10 mouse cellular contexts compared by ENCODE assay signal in genomic region chr15:57408498-57408897, GRCm38 (mm10).
A peak's percentile ranks its signal among the peaks of the same experiment; 100 is the strongest.
DNase-seq lines count a peak whose midpoint lies in the region; ATAC-seq lines count a peak whose summit lies in the region.
"Had no signal": no experiment of that assay in that cellular context is flagged by ENCODE, and none has a peak within 500 bp of the region (broad histone marks: within the 10 kb centered on the region; RNA-seq: fewer than 3 reads in every experiment).

No protein-coding gene starts in this region.

- H3K27ac ChIP-seq in neural tube, embryonic 14.5 days (ENCODE audit: low read depth, low read length): no peak overlapping the region
- H3K27ac ChIP-seq in hindbrain, embryonic 16.5 days (ENCODE audit: low read depth, low read length): no peak overlapping the region
- H3K27ac ChIP-seq: liver, embryonic 13.5 days; stomach, embryonic 15.5 days had no signal

- peak; percentile 14 for DNase-seq in cerebellum, adult 9-10 months
- no peak for DNase-seq in cerebellum, postnatal 36 days
- DNase-seq in neural tube, embryonic 10.5 days (ENCODE audit: extremely low spot score, low spot score): no peak
- DNase-seq in retina, postnatal 1 day: peak; percentile 63
- no peak for DNase-seq in thymus, adult 18-20 months
- no peak for DNase-seq in gastrocnemius, adult 18-20 months (ENCODE audit: low spot score)
- DNase-seq: liver, embryonic 13.5 days had no signal

- H3K4me3 ChIP-seq in neural tube, embryonic 14.5 days (ENCODE audit: low read depth, low read length): no peak overlapping the region
- no peak overlapping the region for H3K4me3 ChIP-seq in hindbrain, embryonic 16.5 days (ENCODE audit: low read length)
- H3K4me3 ChIP-seq: liver, embryonic 13.5 days; stomach, embryonic 15.5 days had no signal

- H3K27me3 ChIP-seq in neural tube, embryonic 14.5 days (ENCODE audit: control insufficient read depth, insufficient read depth, low read length): no peaks in the 10 kb centered on the region
- no peaks in the 10 kb centered on the region for H3K27me3 ChIP-seq in hindbrain, embryonic 16.5 days (replicated peaks; ENCODE audit: control insufficient read depth, insufficient read depth, low read length)
- H3K27me3 ChIP-seq: liver, embryonic 13.5 days; stomach, embryonic 15.5 days had no signal

- H3K9ac ChIP-seq in neural tube, embryonic 14.5 days (replicated peaks; ENCODE audit: low read depth, low read length): no peak overlapping the region
- no peak overlapping the region for H3K9ac ChIP-seq in hindbrain, embryonic 16.5 days (ENCODE audit: low read depth, low read length)
- H3K9ac ChIP-seq: liver, embryonic 13.5 days; stomach, embryonic 15.5 days had no signal

- 73% methylated on average over 2 of the region's 2 CpGs for WGBS in neural tube, embryonic 14.5 days
- 60% methylated on average over 2 of the region's 2 CpGs for WGBS in hindbrain, embryonic 16.5 days

- H3K9me3 ChIP-seq in neural tube, embryonic 14.5 days (ENCODE audit: control insufficient read depth, low read length): no peaks in the 10 kb centered on the region
- H3K9me3 ChIP-seq in hindbrain, embryonic 16.5 days (ENCODE audit: control insufficient read depth, low read length): no peaks in the 10 kb centered on the region
- H3K9me3 ChIP-seq: liver, embryonic 13.5 days; stomach, embryonic 15.5 days had no signal

- no peaks in the 10 kb centered on the region for H3K36me3 ChIP-seq in neural tube, embryonic 14.5 days (ENCODE audit: control insufficient read depth, insufficient read depth, low read length)
- H3K36me3 ChIP-seq in hindbrain, embryonic 16.5 days (ENCODE audit: control insufficient read depth, insufficient read depth, low read length): no peaks in the 10 kb centered on the region
- H3K36me3 ChIP-seq: liver, embryonic 13.5 days; stomach, embryonic 15.5 days had no signal

- ATAC-seq in neural tube, embryonic 14.5 days (ENCODE audit: low read depth): peak; percentile 49; the same call in 1 of the 2 replicates
- ATAC-seq in hindbrain, embryonic 16.5 days: peak; percentile 42; the same call in 1 of the 2 replicates

- no peaks in the 10 kb centered on the region for H3K4me1 ChIP-seq in neural tube, embryonic 14.5 days (ENCODE audit: control insufficient read depth, insufficient read depth, low read length)
- no peaks in the 10 kb centered on the region for H3K4me1 ChIP-seq in hindbrain, embryonic 16.5 days (ENCODE audit: control insufficient read depth, insufficient read depth, low read depth, low read length)
- H3K4me1 ChIP-seq: liver, embryonic 13.5 days; stomach, embryonic 15.5 days had no signal

- no peak overlapping the region for H3K4me2 ChIP-seq in neural tube, embryonic 14.5 days (ENCODE audit: low read depth, low read length)
- H3K4me2 ChIP-seq in hindbrain, embryonic 16.5 days (ENCODE audit: low read length): no peak overlapping the region
- H3K4me2 ChIP-seq: liver, embryonic 13.5 days; stomach, embryonic 15.5 days had no signal

Comparison
In these comparisons a context has a peak if more than half of its experiments do, and no peak if none do; other contexts are left out.
1. DNase-seq: peak in cerebellum, adult 9-10 months (single experiment) and retina, postnatal 1 day (single experiment); none in cerebellum, postnatal 36 days (0 of 2), neural tube, embryonic 10.5 days (single experiment), thymus, adult 18-20 months (0 of 2) and gastrocnemius, adult 18-20 months (single experiment).